Mouse (Mus musculus): ENCODE measurements around the gene Gm10959.

Gm10959 gene

GRCm38 (mm10) chr3:122888371-122888819 lies 30.8 kb downstream of the Gm10959 start:
- no peak for DNase-seq

DNA sequence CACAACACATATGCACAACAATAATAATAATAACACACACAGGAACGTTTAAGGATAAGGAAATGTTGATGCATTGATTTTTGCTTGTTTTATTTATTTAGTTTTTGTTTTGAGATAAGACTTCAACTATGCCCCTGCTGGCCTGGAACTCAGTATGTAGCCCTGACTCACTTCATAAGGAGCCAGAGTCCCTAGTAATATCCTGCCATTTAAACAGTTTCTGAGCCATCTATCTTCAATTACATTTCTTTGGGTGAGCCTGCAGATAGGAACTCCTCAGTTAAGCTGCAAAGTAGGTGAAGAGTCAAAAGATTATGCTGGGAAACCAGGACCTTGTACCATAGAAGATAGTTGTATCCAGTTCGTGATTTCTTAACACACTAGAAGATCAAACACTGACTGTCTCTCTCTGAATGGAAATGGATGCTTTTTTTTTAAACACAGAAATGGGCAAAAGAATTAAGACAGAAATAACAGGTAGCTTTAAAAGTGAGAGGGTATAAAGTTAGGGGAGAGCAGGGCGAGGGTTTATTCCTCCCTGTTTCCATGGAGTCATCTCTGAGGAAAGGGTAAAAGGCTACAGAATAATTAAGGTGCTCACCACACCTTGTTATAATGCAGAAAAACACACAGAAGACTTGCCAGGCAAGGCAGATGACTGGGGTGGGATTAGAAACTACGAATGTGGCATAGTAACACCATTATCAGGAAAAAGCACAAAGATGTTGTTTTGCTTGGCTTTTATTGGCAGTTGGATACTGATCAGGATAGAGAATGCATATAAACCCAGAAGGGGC lies 31.5 kb downstream of the Gm10959 start:
- no peak for DNase-seq

- DNase-seq = no peak
These were observed 40.4 kb downstream of the Gm10959 start for GRCm38 (mm10) chr3:122878705-122879315.

- DNase-seq = no peak
These were observed 41.6 kb downstream of the Gm10959 start for GRCm38 (mm10) chr3:122877543-122877942.

GRCm38 (mm10) chr3:122876870-122877269 lies 42.3 kb downstream of the Gm10959 start:
- no peak for DNase-seq

DNA sequence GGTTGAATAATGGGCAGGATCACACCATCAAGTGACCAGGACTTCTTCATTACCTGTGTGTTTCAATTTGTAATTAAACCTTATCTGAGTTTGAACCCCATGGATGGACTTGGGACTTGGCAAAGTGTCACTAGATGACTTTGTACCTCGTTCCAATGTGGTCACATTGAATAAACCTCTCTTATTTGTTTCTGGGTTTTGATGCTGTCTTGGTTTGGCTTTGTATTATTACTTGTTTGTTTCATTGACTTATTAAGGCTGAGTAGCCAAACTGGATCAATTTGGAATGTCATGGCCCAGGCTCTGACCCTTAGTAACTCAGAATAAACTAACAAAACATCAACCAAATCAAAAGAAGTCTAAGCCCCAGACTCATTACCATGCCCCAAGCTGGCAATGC lies 47.6 kb downstream of the Gm10959 start:
- no peak for DNase-seq

- DNase-seq = no peak
These were observed 50.9 kb downstream of the Gm10959 start for GRCm38 (mm10) chr3:122868270-122868669.

DNA sequence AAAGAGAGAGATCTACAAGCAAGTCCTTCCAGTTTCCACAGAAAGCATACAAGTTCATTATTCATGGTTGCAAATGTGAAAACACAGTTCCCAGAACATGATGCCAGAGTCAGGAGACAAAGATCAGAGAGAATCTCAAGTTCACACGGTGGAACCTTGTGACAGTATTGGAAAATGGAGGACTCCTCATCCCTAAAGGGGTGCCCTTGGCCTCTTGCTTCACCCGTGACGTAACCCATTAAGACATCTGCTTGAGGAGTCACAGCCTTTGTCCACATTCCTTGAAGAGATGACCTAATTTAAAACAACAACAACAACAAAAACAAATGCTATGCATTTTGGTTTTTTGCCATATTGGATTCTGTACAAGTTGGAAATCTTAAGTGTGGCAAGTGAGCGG lies 54.1 kb downstream of the Gm10959 start:
- no peak for DNase-seq
